Mouse (Mus musculus): ENCODE measurements around the gene Galnt2. TPM values are rescaled to one million over a fixed set of nuclear protein-coding genes. Genes with fewer than 3 reads are reported as not detected.

Galnt2 gene
- polyA plus RNA-seq, 1 experiment from 2014 or later: 23.5 TPM

DNA sequence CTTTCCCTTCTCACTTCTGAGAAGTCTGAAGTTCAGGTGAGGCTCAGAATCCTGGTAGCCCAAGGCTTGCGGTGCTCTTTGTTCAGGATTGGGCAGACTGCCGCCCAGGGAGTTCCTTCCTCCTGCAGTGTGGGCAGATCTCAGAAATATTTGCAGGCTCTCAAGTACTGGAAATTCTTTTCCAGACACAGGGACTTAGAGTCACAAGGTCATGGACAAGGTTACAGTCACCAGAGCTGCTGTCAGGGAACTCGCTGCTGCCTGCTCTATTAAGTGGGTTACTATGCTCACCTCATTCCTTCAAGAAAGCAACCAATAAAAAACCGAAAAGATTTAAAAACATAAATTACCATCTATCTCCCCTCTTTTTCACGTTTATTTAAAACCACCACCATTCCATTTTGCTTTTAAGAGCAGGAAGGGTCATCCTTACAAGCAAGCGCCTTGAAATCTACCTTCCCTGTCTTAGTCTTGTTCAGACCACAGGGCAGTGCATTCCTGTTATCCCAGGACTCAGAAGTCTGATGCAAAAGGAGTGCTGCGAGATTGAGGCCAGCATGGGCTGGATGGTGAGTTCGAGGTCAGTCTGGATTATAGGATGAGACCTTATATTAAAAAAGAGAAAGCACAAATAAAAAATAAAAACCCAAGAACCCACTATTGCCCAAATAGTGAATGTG lies 555 bp upstream of the Galnt2 start:
- TF ChIP-seq CTCF (IDR thresholded peaks at IDR 0.05; ENCODE audit: low read depth) (no peak), EP300 (IDR thresholded peaks at IDR 0.05; ENCODE audit: low read depth) (no peak)
- Histone ChIP-seq H3K4me3 (ENCODE audit: low read depth, low read length) (peak overlapping the region; percentile 81), H3K27me3 (ENCODE audit: insufficient read depth, low read length) (no peaks in the 10 kb centered on the region), H3K27ac (ENCODE audit: low read depth) (0 out of 2 replicates have a peak overlapping the region, but pooled peaks have one; percentile 19), H3K9me3 (ENCODE audit: low read length) (no peaks in the 10 kb centered on the region), H3K4me2 (ENCODE audit: low read depth, low read length) (peak overlapping the region; percentile 89), H3K9ac (replicated peaks) (no peak overlapping the region), H3K36me3 (replicated peaks; ENCODE audit: insufficient read depth, low read length) (no peaks in the 10 kb centered on the region), H3K4me1 (ENCODE audit: insufficient read depth) (peaks cover 15% of the 10 kb centered on the region)
- DNase-seq: no peak
- no peak; the same call in 1 of the 2 replicates for ATAC-seq
- WGBS (ENCODE audit: insufficient replicate concordance): 47% methylated on average over 8 of the region's 8 CpGs

GRCm38 (mm10) chr8:124231485-124232279 lies 491 bp downstream of the Galnt2 start:
- Histone ChIP-seq H3K27ac (ENCODE audit: low read depth) (peak overlapping the region; percentile 81), H3K9ac (replicated peaks) (peak overlapping the region; percentile 81), H3K4me3 (ENCODE audit: low read depth, low read length) (peak overlapping the region; percentile 81), H3K4me2 (ENCODE audit: low read depth, low read length) (peak overlapping the region; percentile 89), H3K36me3 (replicated peaks; ENCODE audit: insufficient read depth, low read length) (no peaks in the 10 kb centered on the region), H3K27me3 (ENCODE audit: insufficient read depth, low read length) (no peaks in the 10 kb centered on the region), H3K9me3 (ENCODE audit: low read length) (no peaks in the 10 kb centered on the region), H3K4me1 (ENCODE audit: insufficient read depth) (peaks cover 15% of the 10 kb centered on the region)
- DNase-seq (peak; percentile 64), ATAC-seq (peak; percentile 77)
- TF ChIP-seq EP300 (IDR thresholded peaks at IDR 0.05; ENCODE audit: low read depth) (no peak), CTCF (IDR thresholded peaks at IDR 0.05; ENCODE audit: low read depth) (0 out of 2 replicates have a peak, but pooled peaks have one; percentile 5)
- 1% methylated on average over 73 of the region's 83 CpGs for WGBS (ENCODE audit: insufficient replicate concordance)

DNA sequence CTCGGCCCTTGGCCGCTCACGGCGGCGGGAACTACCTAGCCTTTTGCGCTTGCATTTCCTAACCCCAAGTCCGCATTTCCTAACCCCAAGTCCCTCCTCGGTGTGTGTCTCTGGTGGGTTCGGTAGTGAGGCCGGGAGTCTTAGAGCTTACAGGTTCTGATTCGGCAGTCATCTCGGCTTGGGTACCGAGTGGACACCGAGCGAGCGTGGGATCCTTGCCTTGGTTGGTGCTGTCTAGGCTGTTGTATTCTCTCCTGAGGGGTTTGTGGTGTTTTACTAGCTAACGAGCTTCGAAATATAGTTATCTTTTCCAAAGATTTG lies 1.0 kb downstream of the Galnt2 start:
- ATAC-seq: no peak
- Histone ChIP-seq H3K27ac (ENCODE audit: low read depth) (peak overlapping the region; percentile 81; the same call in 1 of the 2 replicates), H3K4me1 (ENCODE audit: insufficient read depth) (peaks cover 15% of the 10 kb centered on the region), H3K9me3 (ENCODE audit: low read length) (no peaks in the 10 kb centered on the region), H3K27me3 (ENCODE audit: insufficient read depth, low read length) (no peaks in the 10 kb centered on the region), H3K36me3 (replicated peaks; ENCODE audit: insufficient read depth, low read length) (no peaks in the 10 kb centered on the region), H3K9ac (replicated peaks) (peak overlapping the region; percentile 81), H3K4me2 (ENCODE audit: low read depth, low read length) (peak overlapping the region; percentile 89), H3K4me3 (ENCODE audit: low read depth, low read length) (peak overlapping the region; percentile 81)
- TF ChIP-seq EP300 (IDR thresholded peaks at IDR 0.05; ENCODE audit: low read depth) (no peak), CTCF (IDR thresholded peaks at IDR 0.05; ENCODE audit: low read depth) (no peak)
- WGBS (ENCODE audit: insufficient replicate concordance): 4% methylated on average over 18 of the region's 18 CpGs
- DNase-seq: no peak

GRCm38 (mm10) chr8:124234496-124234895 lies 3.3 kb downstream of the Galnt2 start:
- Histone ChIP-seq H3K4me1 (ENCODE audit: insufficient read depth) (peaks cover 17% of the 10 kb centered on the region), H3K4me2 (ENCODE audit: low read depth, low read length) (no peak overlapping the region), H3K4me3 (ENCODE audit: low read depth, low read length) (no peak overlapping the region), H3K9me3 (ENCODE audit: low read length) (no peaks in the 10 kb centered on the region), H3K27me3 (ENCODE audit: insufficient read depth, low read length) (no peaks in the 10 kb centered on the region), H3K36me3 (replicated peaks; ENCODE audit: insufficient read depth, low read length) (no peaks in the 10 kb centered on the region), H3K9ac (replicated peaks) (no peak overlapping the region), H3K27ac (ENCODE audit: low read depth) (no peak overlapping the region)
- DNase-seq (no peak), ATAC-seq (no peak)
- TF ChIP-seq CTCF (IDR thresholded peaks at IDR 0.05; ENCODE audit: low read depth): no peak
- TF ChIP-seq EP300 (IDR thresholded peaks at IDR 0.05; ENCODE audit: low read depth): no peak
- 30% methylated on average over 2 of the region's 2 CpGs for WGBS (ENCODE audit: insufficient replicate concordance)

DNA sequence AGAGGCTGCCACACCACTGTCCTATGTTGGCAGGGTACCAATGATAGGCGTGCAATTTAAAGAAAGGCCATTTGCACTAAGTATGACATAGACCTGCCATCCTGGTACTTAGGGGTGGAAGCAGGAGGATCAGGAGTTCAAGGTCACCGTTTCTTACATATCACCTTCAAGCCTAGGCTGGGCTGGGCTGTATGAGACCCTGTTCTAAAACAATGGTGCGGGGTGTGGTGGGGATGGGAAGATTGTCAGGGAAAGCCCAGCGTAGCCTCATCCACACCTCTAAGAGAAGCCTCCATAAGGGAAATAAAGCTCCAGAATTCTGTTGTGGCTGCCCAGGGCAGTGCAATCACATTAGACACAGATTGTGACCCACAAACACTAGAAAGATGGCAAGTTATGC lies 4.3 kb downstream of the Galnt2 start:
- H3K4me2 ChIP-seq (ENCODE audit: low read depth, low read length): no peak overlapping the region
- 81% methylated on average over 4 of the region's 4 CpGs for WGBS (ENCODE audit: insufficient replicate concordance)
- peaks cover 18% of the 10 kb centered on the region for H3K4me1 ChIP-seq (ENCODE audit: insufficient read depth)
- TF ChIP-seq CTCF (IDR thresholded peaks at IDR 0.05; ENCODE audit: low read depth) (no peak), EP300 (IDR thresholded peaks at IDR 0.05; ENCODE audit: low read depth) (no peak)
- no peaks in the 10 kb centered on the region for H3K9me3 ChIP-seq (ENCODE audit: low read length)
- no peaks in the 10 kb centered on the region for H3K27me3 ChIP-seq (ENCODE audit: insufficient read depth, low read length)
- H3K36me3 ChIP-seq (replicated peaks; ENCODE audit: insufficient read depth, low read length): no peaks in the 10 kb centered on the region
- H3K9ac ChIP-seq (replicated peaks): no peak overlapping the region
- H3K27ac ChIP-seq (ENCODE audit: low read depth): no peak overlapping the region
- no peak for DNase-seq
- no peak for ATAC-seq
- no peak overlapping the region for H3K4me3 ChIP-seq (ENCODE audit: low read depth, low read length)

DNA sequence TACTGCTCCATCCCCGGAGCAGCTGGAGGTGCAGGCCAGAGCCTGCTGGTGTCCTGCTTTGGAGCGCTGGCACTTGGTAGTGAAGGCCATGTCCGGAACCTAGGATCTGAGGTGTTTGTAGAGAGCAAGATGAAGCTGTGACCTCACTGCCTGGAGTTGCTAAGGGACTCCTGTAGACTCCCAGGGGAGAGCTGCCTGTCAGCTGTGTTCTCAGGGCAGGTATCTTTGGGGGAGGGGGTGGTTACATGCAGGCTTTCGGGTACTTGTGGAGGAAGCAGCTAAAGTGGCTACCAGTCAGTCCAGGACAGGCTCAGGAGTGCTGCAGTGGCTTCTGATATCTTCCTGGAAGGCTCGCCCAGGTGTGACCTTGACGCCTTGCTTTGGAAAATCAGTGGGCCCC lies 8.2 kb downstream of the Galnt2 start:
- no peaks in the 10 kb centered on the region for H3K36me3 ChIP-seq (replicated peaks; ENCODE audit: insufficient read depth, low read length)
- peaks cover 19% of the 10 kb centered on the region for H3K4me1 ChIP-seq (ENCODE audit: insufficient read depth)
- WGBS (ENCODE audit: insufficient replicate concordance): 81% methylated on average over 6 of the region's 6 CpGs
- H3K27me3 ChIP-seq (ENCODE audit: insufficient read depth, low read length): no peaks in the 10 kb centered on the region
- H3K9me3 ChIP-seq (ENCODE audit: low read length): no peaks in the 10 kb centered on the region
- ATAC-seq: no peak
- TF ChIP-seq CTCF (IDR thresholded peaks at IDR 0.05; ENCODE audit: low read depth) (no peak), EP300 (IDR thresholded peaks at IDR 0.05; ENCODE audit: low read depth) (no peak)
- no peak overlapping the region for H3K4me2 ChIP-seq (ENCODE audit: low read depth, low read length)
- no peak overlapping the region for H3K4me3 ChIP-seq (ENCODE audit: low read depth, low read length)
- DNase-seq: no peak
- no peak overlapping the region for H3K9ac ChIP-seq (replicated peaks)
- H3K27ac ChIP-seq (ENCODE audit: low read depth): no peak overlapping the region

Data from liver, postnatal 0 days (tissue).